Mouse (Mus musculus) CH12.LX (cell line): ENCODE measurements around the gene Theg. TPM values are rescaled to one million over a fixed set of nuclear protein-coding genes. Genes with fewer than 3 reads are reported as not detected.
A peak's percentile ranks its signal among the peaks of the same experiment; 100 is the strongest.

Experiments
- DNase-seq: peaks from one replicate; pipeline ENCODE4 v3.0.0-alpha.2; 2013; ENCODE audit errors: extremely low read depth
- H3K27ac ChIP-seq: 2 replicates; pipeline ENCODE4 v1.5.1; 2012; ENCODE audit warnings: low read depth, mild to moderate bottlenecking, control low read depth, moderate library complexity; ENCODE audit not compliant: insufficient read depth
- H3K27me3 ChIP-seq: replicated peaks from 2 replicates; pipeline ENCODE3; 2012; ENCODE audit warnings: inconsistent platforms
- H3K36me3 ChIP-seq, 2 experiments: replicated peaks in 1 of 2; 2 replicates each; pipeline versions ENCODE3 to v1.6.1; 2012; ENCODE audit warnings: inconsistent platforms in 1 of 2, low read length in 1 of 2, mild to moderate bottlenecking in 1 of 2, mixed read lengths in 1 of 2, moderate library complexity in 1 of 2; ENCODE audit not compliant: control insufficient read depth in 1 of 2, insufficient read depth in 1 of 2
- H3K4me1 ChIP-seq, 2 experiments: 2 replicates each; pipeline ENCODE4 v1.6.1; 2012; ENCODE audit warnings: inconsistent platforms in 1 of 2, moderate library complexity in 1 of 2; ENCODE audit not compliant: insufficient read depth in 2 of 2, control insufficient read depth in 1 of 2
- H3K4me2 ChIP-seq: 2 replicates; pipeline ENCODE4 v1.6.1; 2012; ENCODE audit warnings: low read depth, mild to moderate bottlenecking, control low read depth; ENCODE audit not compliant: poor library complexity, insufficient read depth, severe bottlenecking
- H3K4me3 ChIP-seq, 3 experiments: fragments of 150-350 bp in 1 of 3; sonication (generic) in 1 of 3; replicated peaks in 1 of 3; 2 replicates each; pipeline versions ENCODE3 to v1.5.1; 2011 to 2012; ENCODE audit warnings: low read depth in 2 of 3, low read length in 2 of 3, mild to moderate bottlenecking in 2 of 3, moderate library complexity in 2 of 3, control low read depth in 1 of 3, improper control_type of control experiment in 1 of 3, inconsistent platforms in 1 of 3, mixed read lengths in 1 of 3; ENCODE audit not compliant: poor library complexity in 1 of 3
- H3K79me2 ChIP-seq: replicated peaks from 2 replicates; pipeline ENCODE4 v1.6.1; 2012; ENCODE audit warnings: mild to moderate bottlenecking, moderate library complexity; ENCODE audit not compliant: control insufficient read depth, poor library complexity, insufficient read depth, severe bottlenecking; ENCODE audit errors: extremely low read depth
- H3K9ac ChIP-seq: 2 replicates; pipeline ENCODE4 v1.6.1; 2012; ENCODE audit warnings: low read depth, mild to moderate bottlenecking, control low read depth, moderate library complexity; ENCODE audit not compliant: insufficient read depth
- H3K9me3 ChIP-seq: replicated peaks from 2 replicates; pipeline ENCODE3; 2012; ENCODE audit warnings: low read length, inconsistent platforms, mixed read lengths
- CHD2 ChIP-seq: IDR thresholded peaks from 2 replicates; pipeline ENCODE4 v1.6.1; 2011; ENCODE audit warnings: low read length, improper control_type of control experiment
- CTCF ChIP-seq, 2 experiments: IDR thresholded peaks in 1 of 2; conservative IDR thresholded peaks in 1 of 2; 2 replicates each; pipeline ENCODE4 v1.5.1; 2011 to 2012; ENCODE audit warnings: low read depth in 2 of 2, low read length in 2 of 2, improper control_type of control experiment in 1 of 2, inconsistent platforms in 1 of 2, mild to moderate bottlenecking in 1 of 2, moderate library complexity in 1 of 2
- ELF1 ChIP-seq: IDR thresholded peaks from 2 replicates; pipeline ENCODE4 v1.6.1; 2014; ENCODE audit warnings: low read depth, mild to moderate bottlenecking, inconsistent platforms, low read length, improper control_type of control experiment
- ETS1 ChIP-seq: conservative IDR thresholded peaks from 2 replicates; pipeline ENCODE4 v1.6.1; 2012; ENCODE audit warnings: low read depth, mild to moderate bottlenecking, inconsistent platforms, low read length, improper control_type of control experiment, moderate library complexity
- IRF4 ChIP-seq: IDR thresholded peaks from 2 replicates; pipeline ENCODE4 v1.6.1; 2014; ENCODE audit warnings: low read depth, mild to moderate bottlenecking, inconsistent platforms, low read length, improper control_type of control experiment
- JUN ChIP-seq: IDR thresholded peaks from 2 replicates; pipeline ENCODE4 v1.6.1; 2011; ENCODE audit warnings: low read depth, mild to moderate bottlenecking, low read length, improper control_type of control experiment, moderate library complexity; ENCODE audit not compliant: insufficient read depth
- JUND ChIP-seq: conservative IDR thresholded peaks from 2 replicates; pipeline ENCODE4 v1.6.1; 2011; ENCODE audit warnings: low read depth, low read length, improper control_type of control experiment
- MAFK ChIP-seq: IDR thresholded peaks from 2 replicates; pipeline ENCODE4 v1.6.1; 2011; ENCODE audit warnings: low read length, improper control_type of control experiment; ENCODE audit not compliant: insufficient replicate concordance
- MAX ChIP-seq: IDR thresholded peaks from 2 replicates; pipeline ENCODE4 v1.6.1; 2011; ENCODE audit warnings: low read length, improper control_type of control experiment
- MAZ ChIP-seq: IDR thresholded peaks from 2 replicates; pipeline ENCODE4 v1.6.1; 2012; ENCODE audit warnings: low read depth, mild to moderate bottlenecking, inconsistent platforms, low read length, improper control_type of control experiment, moderate library complexity
- MEF2A ChIP-seq: IDR thresholded peaks from 2 replicates; pipeline ENCODE4 v1.6.1; 2014; ENCODE audit warnings: low read depth, mild to moderate bottlenecking, inconsistent platforms, low read length, improper control_type of control experiment, borderline replicate concordance
- MXI1 ChIP-seq: IDR thresholded peaks from 2 replicates; pipeline ENCODE4 v1.6.1; 2011; ENCODE audit warnings: mild to moderate bottlenecking, low read depth, low read length, improper control_type of control experiment
- NELFE ChIP-seq: IDR thresholded peaks from 2 replicates; pipeline ENCODE4 v1.6.1; 2011; ENCODE audit warnings: low read depth, low read length, improper control_type of control experiment
- NRF1 ChIP-seq: IDR thresholded peaks from 2 replicates; pipeline ENCODE4 v1.6.1; 2014; ENCODE audit warnings: low read depth, mild to moderate bottlenecking, inconsistent platforms, low read length, improper control_type of control experiment, moderate library complexity
- PAX5 ChIP-seq: IDR thresholded peaks from 2 replicates; pipeline ENCODE4 v1.6.1; 2012; ENCODE audit warnings: low read length, inconsistent platforms, mixed read lengths
- POLR2A ChIP-seq: IDR thresholded peaks from 2 replicates; pipeline ENCODE4 v1.6.1; 2011; ENCODE audit warnings: low read depth, mild to moderate bottlenecking, improper control_type of control experiment, low read length
- POLR2AphosphoS2 ChIP-seq: IDR thresholded peaks from 2 replicates; pipeline ENCODE4 v1.6.1; 2011; ENCODE audit warnings: low read depth, low read length, improper control_type of control experiment
- RAD21 ChIP-seq: IDR thresholded peaks from 2 replicates; pipeline ENCODE4 v1.6.1; 2011; ENCODE audit warnings: low read depth, mild to moderate bottlenecking, low read length, improper control_type of control experiment, moderate library complexity
- SMC3 ChIP-seq: IDR thresholded peaks from 2 replicates; pipeline ENCODE4 v1.6.1; 2011; ENCODE audit warnings: low read depth, low read length, improper control_type of control experiment
- TCF12 ChIP-seq: IDR thresholded peaks from 2 replicates; pipeline ENCODE4 v1.6.1; 2014; ENCODE audit warnings: low read depth, mild to moderate bottlenecking, inconsistent platforms, low read length, improper control_type of control experiment
- UBTF ChIP-seq: IDR thresholded peaks from 2 replicates; pipeline ENCODE4 v1.6.1; 2012; ENCODE audit warnings: low read depth, mild to moderate bottlenecking, inconsistent platforms, low read length, improper control_type of control experiment, moderate library complexity
- USF1 ChIP-seq: IDR thresholded peaks from 2 replicates; pipeline ENCODE4 v1.6.1; 2014; ENCODE audit warnings: low read depth, mild to moderate bottlenecking, inconsistent platforms, low read length, improper control_type of control experiment
- USF2 ChIP-seq: conservative IDR thresholded peaks from 2 replicates; pipeline ENCODE4 v1.6.1; 2011; ENCODE audit warnings: low read depth, low read length, improper control_type of control experiment
- ZC3H11A ChIP-seq: IDR thresholded peaks from 2 replicates; pipeline ENCODE4 v1.6.1; 2012; ENCODE audit warnings: low read depth, mild to moderate bottlenecking, inconsistent platforms, low read length, improper control_type of control experiment
- ZKSCAN1 ChIP-seq: IDR thresholded peaks from 2 replicates; pipeline ENCODE4 v1.6.1; 2012; ENCODE audit warnings: low read depth, inconsistent platforms, low read length, improper control_type of control experiment, borderline replicate concordance
- dilution Hi-C: fragments of 300-500 bp; cut with MboI; formaldehyde crosslinking; loops from 2 replicates; pipeline ENCODE4 v1.14.3; 2020; ENCODE audit warnings: low sequenced_read_pairs; ENCODE audit not compliant: extremely low pct_unique_long_range_greater_than_20kb, extremely low pct_ligation_motif_present
- in situ Hi-C: fragments of 300-500 bp; cut with MboI; formaldehyde crosslinking; loops from 3 replicates; pipeline ENCODE4 v1.14.3; 2019; ENCODE audit warnings: low sequenced_read_pairs, low pct_ligation_motif_present, low pct_unique_long_range_greater_than_20kb, mixed read lengths
- polyA plus RNA-seq: library from polyadenylated mRNA; unstranded; fragments of >175 nt; gene quantifications from 2 replicates; pipeline ENCODE4 v1.2.1, GENCODE M21; 2012; ENCODE audit warnings: low read depth; ENCODE audit not compliant: insufficient read length
- total RNA-seq, 2 experiments: library from RNA; depleted of rRNA; stranded (reverse); fragments of 300-350 nt in 1 of 2; fragments of >200 nt in 1 of 2; gene quantifications; 2 replicates each; pipeline ENCODE4 v1.2.3; 2012 to 2014

The Theg gene
- total and polyA plus RNA-seq, 3 experiments = not detected

GRCm38 (mm10) chr10:79580811-79581210 lies 6.3 kb downstream of the Theg start:
- Histone ChIP-seq H3K27me3 (peaks cover 39% of the 10 kb centered on the region), H3K9me3 (peaks cover 2% of the 10 kb centered on the region), H3K4me3 (no peak overlapping the region), H3K9ac (no peak overlapping the region), H3K4me2 (no peak overlapping the region), H3K79me2 (no peaks in the 10 kb centered on the region), H3K4me1 (peaks cover 4 to 15% of the 10 kb centered on the region in 2 experiments; a peak in 3 of 4 replicates), H3K27ac (no peak overlapping the region), H3K36me3 (no peaks in the 10 kb centered on the region)
- TF ChIP-seq JUND (no peak), NRF1 (no peak), MAX (no peak), CHD2 (no peak), MAZ (no peak), POLR2AphosphoS2 (no peak), IRF4 (no peak), SMC3 (peak; percentile 35), JUN (no peak), UBTF (no peak), USF2 (no peak), RAD21 (peak; percentile 58), CTCF (conservative IDR thresholded peaks at IDR 0.05 in 1 of 2, IDR thresholded peaks at IDR 0.05 in 1 of 2; ENCODE audit: low read depth in 2 of 2, low read length in 2 of 2) (peak; percentile 54 to 69), ZC3H11A (no peak), MEF2A (no peak), NELFE (no peak)
- dilution Hi-C loops = no loop called here
- DNase-seq = peak; percentile 58
- in situ Hi-C loops = no loop called here

GRCm38 (mm10) chr10:79580356-79580755 lies 6.8 kb downstream of the Theg start:
- in situ Hi-C loops (no loop called here), dilution Hi-C loops (no loop called here)
- no peak overlapping the region for H3K4me2 ChIP-seq
- no peak overlapping the region for H3K9ac ChIP-seq
- TF ChIP-seq PAX5 (no peak), UBTF (no peak), TCF12 (no peak), IRF4 (no peak), JUND (no peak), ELF1 (no peak), MAFK (no peak), MXI1 (no peak), USF1 (no peak), NRF1 (no peak), POLR2A (no peak), MAX (no peak), ETS1 (no peak), CTCF (conservative IDR thresholded peaks at IDR 0.05 in 1 of 2, IDR thresholded peaks at IDR 0.05 in 1 of 2; ENCODE audit: low read depth in 2 of 2, low read length in 2 of 2) (no peak), ZKSCAN1 (no peak), USF2 (no peak)
- H3K36me3 ChIP-seq = no peaks in the 10 kb centered on the region
- peaks cover 4 to 15% of the 10 kb centered on the region in 2 experiments; a peak in 3 of 4 replicates for H3K4me1 ChIP-seq
- H3K79me2 ChIP-seq = no peaks in the 10 kb centered on the region
- H3K27ac ChIP-seq = no peak overlapping the region
- DNase-seq = no peak
- no peak overlapping the region for H3K4me3 ChIP-seq
- peaks cover 44% of the 10 kb centered on the region for H3K27me3 ChIP-seq
- peaks cover 2% of the 10 kb centered on the region for H3K9me3 ChIP-seq
